Mouse (Mus musculus) cerebellum, postnatal 4 days (tissue): ENCODE measurements around the gene Micu1.

Experiments used
- DNase-seq, 2 experiments: peaks; one replicate each; pipeline ENCODE4 v3.0.0; 2022; ENCODE audit warnings: low spot score in 2 of 2, mixed read lengths in 1 of 2

The Micu1 gene

GRCm38 (mm10) chr10:59721555-59721954, 19.3 kb downstream of the Micu1 start:
- no peak for DNase-seq

DNA sequence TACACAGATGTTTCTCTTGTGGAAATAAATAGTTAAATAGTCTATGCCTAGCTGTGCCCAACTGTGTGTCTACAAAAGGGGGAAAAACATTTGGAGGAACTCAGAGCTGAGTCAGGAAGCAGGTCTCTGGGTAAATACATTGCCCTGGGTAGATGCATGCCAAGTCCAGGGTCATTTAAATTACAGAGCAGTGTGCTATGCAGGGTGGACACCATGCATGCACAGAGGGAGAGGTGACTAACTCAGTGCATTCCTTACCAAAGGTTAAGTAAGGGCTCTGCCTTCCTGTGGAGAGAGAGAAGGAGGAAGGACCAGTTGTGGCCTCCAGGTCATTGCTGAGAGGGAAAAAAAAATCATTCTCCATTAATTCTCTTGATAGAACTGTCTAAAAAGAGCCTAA, 22.4 kb downstream of the Micu1 start:
- no peak for DNase-seq

DNA sequence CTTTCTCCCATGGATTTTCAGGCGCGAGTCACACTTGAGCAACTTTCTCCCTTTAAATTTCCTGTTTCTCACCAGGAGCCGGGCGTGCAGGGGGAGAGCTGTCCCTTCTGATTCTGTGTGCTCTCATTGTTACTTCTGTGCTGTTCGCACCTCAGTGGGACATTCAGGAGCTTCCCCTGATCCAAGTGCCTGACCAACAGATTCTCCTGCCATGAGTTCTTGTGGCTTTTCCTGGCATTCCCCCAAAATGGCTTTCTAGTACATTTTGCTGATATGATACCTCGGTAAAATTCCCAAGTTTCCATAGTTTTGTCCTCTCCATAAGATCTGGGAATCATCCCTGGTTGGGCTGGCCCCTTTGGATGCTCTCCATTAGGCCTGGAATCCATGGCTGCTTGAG, 25.0 kb downstream of the Micu1 start:
- DNase-seq = no peak

- no peak for DNase-seq
These were observed 27.0 kb downstream of the Micu1 start for GRCm38 (mm10) chr10:59729261-59729660.

DNA sequence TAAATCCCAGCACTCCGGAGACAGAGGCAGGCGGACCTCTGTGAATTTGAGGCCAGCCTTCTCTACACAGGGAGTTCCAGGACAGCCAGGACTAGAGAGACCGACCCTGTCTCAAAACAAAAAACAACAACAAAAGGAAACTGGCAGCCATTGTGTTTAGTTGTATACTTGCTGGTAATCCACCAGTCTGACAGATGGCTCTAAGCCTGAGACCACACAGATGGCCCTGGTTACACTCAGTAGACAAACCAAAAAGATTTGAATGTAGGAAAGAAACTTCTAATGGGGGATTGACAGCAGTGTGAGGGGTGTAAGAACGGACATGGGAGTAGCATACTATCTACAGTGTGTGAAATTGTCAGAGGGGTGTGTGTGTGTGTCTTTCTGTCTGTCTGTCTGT, 27.6 kb downstream of the Micu1 start:
- no peak for DNase-seq

- DNase-seq = no peak
These were observed 33.8 kb downstream of the Micu1 start for GRCm38 (mm10) chr10:59736027-59736598.

DNA sequence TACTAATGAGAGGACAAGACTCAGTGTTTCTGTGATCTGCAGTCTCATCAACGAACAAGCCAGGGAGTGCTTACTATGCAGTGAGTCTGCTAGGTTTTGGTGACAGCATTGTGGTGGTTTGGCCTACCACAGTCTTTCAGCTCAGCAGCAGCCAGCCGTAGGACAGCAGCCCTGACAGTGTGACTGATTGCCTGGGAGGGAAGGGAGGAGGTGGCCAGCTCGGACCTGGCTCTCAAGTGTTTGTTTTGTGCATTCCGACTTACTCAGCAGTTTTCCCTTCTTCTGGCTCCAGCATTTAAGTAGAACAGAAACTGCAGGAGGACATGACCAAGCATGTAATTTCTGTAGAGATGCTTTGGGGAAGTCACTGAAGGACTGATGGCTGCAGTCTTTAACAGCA, 39.2 kb downstream of the Micu1 start:
- no peak for DNase-seq

- DNase-seq = no peak
These were observed 41.1 kb downstream of the Micu1 start for GRCm38 (mm10) chr10:59743397-59743796.

DNA sequence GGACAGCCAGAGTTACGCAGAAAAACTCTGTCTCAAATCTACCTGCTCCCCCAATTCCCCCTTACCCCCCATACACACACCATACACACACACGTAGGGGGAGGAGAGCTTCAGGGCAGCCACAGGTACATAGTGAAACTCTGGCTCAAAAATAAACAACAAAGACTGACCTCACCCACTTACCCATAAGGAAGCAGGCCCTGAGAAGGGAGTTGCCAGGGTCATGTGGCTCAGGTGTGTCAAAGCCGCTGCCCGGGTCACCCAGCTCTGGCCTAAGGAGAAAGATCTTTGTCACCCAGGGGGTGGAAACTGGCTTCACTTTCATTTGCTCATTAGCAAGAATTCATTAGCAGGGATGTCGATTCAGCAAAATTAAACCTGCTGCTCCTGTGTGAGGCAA, 41.7 kb downstream of the Micu1 start:
- DNase-seq = no peak

DNA sequence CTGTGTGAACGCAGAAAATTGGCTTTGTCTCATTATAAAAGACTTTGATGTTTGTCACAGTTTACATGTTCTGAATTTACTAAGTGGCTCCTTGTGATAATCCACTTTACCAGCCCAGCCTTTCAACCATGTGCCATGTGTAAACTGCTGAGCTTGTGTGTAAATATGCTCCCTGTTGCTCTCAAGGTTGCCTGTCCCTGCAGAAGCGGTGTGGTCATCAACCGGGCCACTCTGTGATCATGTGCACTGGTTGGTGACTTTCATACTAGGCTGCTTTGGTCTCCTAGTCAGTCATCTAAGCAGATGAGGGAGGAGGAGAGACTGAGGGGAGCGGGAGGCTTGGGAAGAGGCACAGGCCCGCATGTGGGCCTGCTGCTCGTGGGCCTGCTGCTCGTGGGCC, 45.1 kb downstream of the Micu1 start:
- DNase-seq = no peak

DNA sequence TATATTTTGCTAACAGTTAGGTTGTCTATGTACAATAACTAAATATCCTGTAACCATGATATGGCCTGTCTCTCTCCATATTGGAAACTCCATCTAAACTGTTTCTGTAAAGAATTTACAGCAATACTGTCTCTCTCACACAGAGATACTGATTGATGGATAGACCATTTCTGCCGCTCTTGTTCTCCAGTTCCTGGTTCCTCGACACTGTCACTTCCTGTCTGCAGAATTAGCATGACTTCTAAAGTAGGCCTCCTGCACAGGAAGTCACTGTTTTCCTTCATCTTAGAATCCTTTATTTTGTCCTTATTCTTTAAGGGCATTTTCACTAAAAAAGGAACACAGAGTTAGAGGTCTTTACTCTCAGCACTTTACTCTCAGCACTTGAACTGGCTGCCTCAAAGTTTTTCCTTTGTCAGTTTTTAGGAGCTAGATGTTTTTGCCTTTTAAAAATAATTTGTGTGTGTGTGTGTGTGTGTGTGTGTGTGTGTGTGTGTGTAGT, 46.5 kb downstream of the Micu1 start:
- no peak for DNase-seq

DNA sequence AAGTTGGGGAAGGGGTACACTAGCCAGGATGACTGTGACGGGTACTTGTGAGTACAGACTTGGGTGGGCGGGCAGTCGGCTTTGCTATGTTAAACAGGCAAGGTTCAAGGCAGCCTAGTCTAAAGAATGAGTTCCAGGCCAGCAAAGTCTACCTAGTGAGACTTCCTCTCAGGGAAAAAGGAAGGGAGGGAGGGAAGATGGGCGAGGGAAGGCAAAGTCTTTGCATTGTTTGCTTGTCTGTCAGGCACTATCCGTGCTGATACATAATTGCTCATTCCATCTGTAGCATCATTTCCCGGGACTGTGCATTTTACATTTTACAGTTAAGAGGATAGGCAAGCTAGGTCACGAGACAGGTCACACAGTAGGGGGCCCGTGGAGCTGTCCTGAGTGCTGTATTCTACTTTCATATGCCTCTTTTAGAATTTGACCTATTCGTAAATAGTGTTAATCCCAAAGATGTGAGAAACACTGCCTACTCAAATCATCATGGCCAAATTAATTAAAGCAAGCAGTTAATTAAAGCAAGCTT, 51.3 kb downstream of the Micu1 start:
- no peak for DNase-seq

DNA sequence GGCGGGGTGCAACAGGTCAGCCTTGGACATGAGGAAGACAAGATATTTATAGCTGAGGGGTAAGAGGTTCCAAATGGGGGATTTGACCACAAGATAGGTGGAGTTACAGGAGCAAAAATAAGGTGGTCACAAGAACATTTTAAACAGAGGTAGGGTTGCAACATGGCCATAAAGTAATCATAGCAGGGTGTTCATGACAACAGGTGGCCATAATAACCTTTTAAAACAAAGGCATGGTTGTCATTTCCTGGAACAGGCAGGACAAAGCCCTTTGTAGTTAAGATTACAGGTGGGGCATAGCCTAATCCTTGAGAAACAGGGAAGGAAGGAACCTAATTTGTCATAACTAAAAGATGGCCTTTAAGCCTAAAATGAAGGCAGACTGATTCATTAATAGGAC, 51.8 kb downstream of the Micu1 start:
- DNase-seq = no peak

GRCm38 (mm10) chr10:59754901-59755300, 52.6 kb downstream of the Micu1 start:
- DNase-seq = no peak

- no peak for DNase-seq
These were observed 53.4 kb downstream of the Micu1 start for GRCm38 (mm10) chr10:59755681-59756080.

- no peak for DNase-seq
These were observed 53.8 kb downstream of the Micu1 start for GRCm38 (mm10) chr10:59756090-59756489.

DNA sequence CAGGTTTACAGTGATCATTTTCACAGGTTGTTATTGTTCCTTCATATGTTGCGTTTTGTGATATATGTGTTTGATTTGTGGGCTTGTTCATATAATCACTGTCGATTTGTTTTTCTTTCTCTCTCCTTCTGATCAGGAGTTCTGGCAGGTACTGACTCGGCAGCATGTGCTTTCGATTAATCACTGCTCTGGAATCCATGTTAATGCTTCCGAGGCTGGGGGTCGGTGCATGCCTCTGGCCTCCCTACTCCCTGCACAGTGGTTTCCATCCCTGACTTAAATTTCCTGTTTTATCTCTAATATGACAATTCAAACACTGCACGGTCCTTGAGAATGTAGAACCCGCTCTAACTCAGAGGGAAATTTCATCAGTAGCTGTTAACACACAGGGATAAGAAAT, 54.3 kb downstream of the Micu1 start:
- DNase-seq = no peak

DNA sequence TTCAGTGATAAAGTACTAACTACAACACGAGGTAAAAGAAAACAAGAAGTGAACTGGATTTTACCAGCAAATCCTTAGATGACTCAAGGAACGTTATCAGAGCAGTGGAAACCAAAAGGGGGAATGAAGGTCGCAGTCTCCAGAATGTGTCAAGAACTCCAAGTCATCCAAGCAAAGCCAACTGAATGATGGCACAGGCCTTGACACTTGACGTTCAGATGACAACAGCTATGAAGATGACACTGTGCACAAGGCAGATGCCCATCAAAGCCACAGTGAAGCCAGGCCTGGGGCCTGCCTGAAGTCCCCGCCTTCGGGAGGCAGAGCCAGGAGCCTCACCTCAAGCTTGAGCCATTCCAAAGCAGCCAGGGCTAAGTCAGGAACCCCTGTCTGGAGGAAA, 62.5 kb downstream of the Micu1 start:
- DNase-seq = no peak

- no peak for DNase-seq
These were observed 66.2 kb downstream of the Micu1 start for GRCm38 (mm10) chr10:59768369-59769079.

- DNase-seq = no peak
These were observed 69.2 kb downstream of the Micu1 start for GRCm38 (mm10) chr10:59771375-59772048.

- DNase-seq = no peak
These were observed 69.7 kb downstream of the Micu1 start for GRCm38 (mm10) chr10:59772049-59772397.

DNA sequence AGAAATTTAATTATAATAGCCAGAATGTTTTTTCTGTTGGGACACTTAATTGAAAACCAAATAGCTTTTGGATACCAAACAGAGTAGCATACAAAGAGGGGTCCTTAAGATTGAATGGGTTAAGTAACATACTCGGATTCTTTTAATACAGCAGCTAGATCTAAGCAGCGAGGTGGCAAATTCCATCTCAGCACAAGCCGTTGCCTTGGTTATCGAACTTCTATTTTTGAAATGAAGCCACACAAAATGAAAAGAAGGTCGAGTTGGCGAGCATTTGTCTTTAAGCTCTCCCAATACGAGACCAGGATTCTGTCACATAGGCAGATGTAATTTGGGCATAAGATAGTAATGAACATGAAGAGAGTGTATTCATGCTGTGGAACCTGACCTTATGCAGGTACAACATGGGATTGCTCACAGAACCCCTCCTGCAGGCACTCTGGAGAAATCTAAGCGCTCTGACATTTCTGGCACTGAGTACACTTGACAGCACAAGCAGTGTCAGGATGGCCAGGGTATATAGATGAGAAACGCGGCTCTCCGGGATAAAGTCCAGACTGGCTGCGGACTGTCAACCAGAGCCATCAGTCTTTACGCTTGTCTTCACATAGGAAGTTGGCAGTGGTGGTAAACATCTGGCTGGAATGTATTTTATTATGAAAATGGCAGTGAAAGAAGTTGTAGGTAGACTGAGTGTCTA, 71.3 kb downstream of the Micu1 start:
- no peak for DNase-seq
